Mouse (Mus musculus) embryonic facial prominence, embryonic 12.5 days (tissue): Measurements from ENCODE around the gene Wasf2. TPM values are rescaled to one million over a fixed set of nuclear protein-coding genes. Genes with fewer than 3 reads are reported as not detected.

ENCODE experiments used
- ATAC-seq: fragments of 200-750 bp; cut with Nextera tagmentation; 2 replicates; pipeline ENCODE4 v1.8.0; 2017; ENCODE audit not compliant: insufficient number of reproducible peaks, insufficient read depth, low FRiP score, low TSS enrichment
- H3K27ac ChIP-seq: fragments of 300-500 bp; sonication (generic); 2 replicates; pipeline ENCODE4 v1.5.1; 2016; ENCODE audit warnings: mild to moderate bottlenecking
- H3K27me3 ChIP-seq: fragments of 300-500 bp; sonication (generic); 2 replicates; pipeline ENCODE4 v1.6.1; 2016; ENCODE audit warnings: mild to moderate bottlenecking, moderate library complexity
- H3K36me3 ChIP-seq: fragments of 300-500 bp; sonication (generic); 2 replicates; pipeline ENCODE4 v1.6.1; 2016; ENCODE audit warnings: mild to moderate bottlenecking
- H3K4me1 ChIP-seq: fragments of 300-500 bp; sonication (generic); 2 replicates; pipeline ENCODE4 v1.6.1; 2016
- H3K4me2 ChIP-seq: fragments of 300-500 bp; sonication (generic); replicated peaks from 2 replicates; pipeline ENCODE4 v1.6.1; 2016; ENCODE audit warnings: mild to moderate bottlenecking, moderate library complexity
- H3K4me3 ChIP-seq: fragments of 300-500 bp; sonication (generic); 2 replicates; pipeline ENCODE4 v1.5.1; 2016; ENCODE audit warnings: mild to moderate bottlenecking
- H3K9ac ChIP-seq: fragments of 300-500 bp; sonication (generic); 2 replicates; pipeline ENCODE4 v1.6.1; 2016; ENCODE audit warnings: mild to moderate bottlenecking, moderate library complexity
- H3K9me3 ChIP-seq: fragments of 300-500 bp; sonication (generic); 2 replicates; pipeline ENCODE4 v1.6.1; 2016; ENCODE audit warnings: mild to moderate bottlenecking, moderate library complexity
- WGBS: fragments of 180-500 bp; shearing (Covaris S2); methylation state at CpG from one replicate; pipeline ENCODE4 v1.1.7; 2016; 5-methylcytosine and 5-hydroxymethylcytosine counted together
- polyA plus RNA-seq: library from polyadenylated mRNA; unstranded; fragments of >200 nt; fragmentation: Nextera tagmentation; extraction: Ambion mirVana; gene quantifications from 2 replicates; pipeline ENCODE4 v1.2.1, GENCODE M21; 2016

Wasf2 gene
- polyA plus RNA-seq, 1 experiment from 2014 or later: 88.4 TPM

- H3K4me3 ChIP-seq: no peak overlapping the region
- no peaks in the 10 kb centered on the region for H3K4me1 ChIP-seq
- peaks cover 3% of the 10 kb centered on the region; the same call in 1 of the 2 replicates for H3K36me3 ChIP-seq
- no peaks in the 10 kb centered on the region for H3K9me3 ChIP-seq
- 72% methylated on average over 6 of the region's 6 CpGs for WGBS
- no peak overlapping the region for H3K9ac ChIP-seq
- no peak overlapping the region for H3K27ac ChIP-seq
- no peak for ATAC-seq
- no peaks in the 10 kb centered on the region for H3K27me3 ChIP-seq
- no peak overlapping the region for H3K4me2 ChIP-seq
These were observed 31.9 kb downstream of the Wasf2 start for GRCm38 (mm10) chr4:133162196-133162595.

GRCm38 (mm10) chr4:133166773-133167172 is 36.5 kb downstream of the Wasf2 start:
- no peak overlapping the region for H3K27ac ChIP-seq
- H3K9ac ChIP-seq: no peak overlapping the region
- H3K4me1 ChIP-seq: peaks cover 3% of the 10 kb centered on the region; the same call in 1 of the 2 replicates
- H3K9me3 ChIP-seq: no peaks in the 10 kb centered on the region
- peaks cover 3% of the 10 kb centered on the region; the same call in 1 of the 2 replicates for H3K36me3 ChIP-seq
- no peak overlapping the region for H3K4me3 ChIP-seq
- WGBS: 92% methylated on average over 9 of the region's 9 CpGs
- H3K4me2 ChIP-seq: no peak overlapping the region
- H3K27me3 ChIP-seq: no peaks in the 10 kb centered on the region
- no peak for ATAC-seq

GRCm38 (mm10) chr4:133169237-133170055 is 39.1 kb downstream of the Wasf2 start:
- no peak for ATAC-seq
- Histone ChIP-seq H3K27me3 (no peaks in the 10 kb centered on the region), H3K9me3 (no peaks in the 10 kb centered on the region), H3K4me3 (no peak overlapping the region), H3K27ac (no peak overlapping the region), H3K9ac (no peak overlapping the region), H3K36me3 (0 out of 2 replicates have a peak, but pooled peaks cover under 1% of the 10 kb centered on the region), H3K4me2 (no peak overlapping the region), H3K4me1 (peaks cover 7% of the 10 kb centered on the region; the same call in 1 of the 2 replicates)
- WGBS: 86% methylated on average over 10 of the region's 10 CpGs

- Histone ChIP-seq H3K27ac (no peak overlapping the region), H3K4me3 (no peak overlapping the region), H3K4me1 (peaks cover 7% of the 10 kb centered on the region; the same call in 1 of the 2 replicates), H3K36me3 (no peaks in the 10 kb centered on the region), H3K27me3 (no peaks in the 10 kb centered on the region), H3K9ac (no peak overlapping the region), H3K4me2 (no peak overlapping the region), H3K9me3 (no peaks in the 10 kb centered on the region)
- 80% methylated on average over 3 of the region's 3 CpGs for WGBS
- no peak for ATAC-seq
These were observed 39.8 kb downstream of the Wasf2 start for GRCm38 (mm10) chr4:133170056-133170524.

- H3K4me2 ChIP-seq: no peak overlapping the region
- H3K36me3 ChIP-seq: no peaks in the 10 kb centered on the region
- ATAC-seq: no peak
- no peak overlapping the region for H3K9ac ChIP-seq
- no peaks in the 10 kb centered on the region for H3K27me3 ChIP-seq
- H3K4me3 ChIP-seq: no peak overlapping the region
- H3K27ac ChIP-seq: no peak overlapping the region
- no peaks in the 10 kb centered on the region for H3K9me3 ChIP-seq
- peaks cover 7% of the 10 kb centered on the region; the same call in 1 of the 2 replicates for H3K4me1 ChIP-seq
These were observed 40.3 kb downstream of the Wasf2 start for GRCm38 (mm10) chr4:133170616-133171015.

- Histone ChIP-seq H3K9me3 (no peaks in the 10 kb centered on the region), H3K4me1 (peaks cover 17% of the 10 kb centered on the region), H3K36me3 (peaks cover 12% of the 10 kb centered on the region; the same call in 1 of the 2 replicates), H3K27ac (no peak overlapping the region), H3K27me3 (no peaks in the 10 kb centered on the region), H3K4me2 (no peak overlapping the region), H3K9ac (no peak overlapping the region), H3K4me3 (no peak overlapping the region)
- ATAC-seq: no peak
- WGBS: 87% methylated on average over 4 of the region's 4 CpGs
These were observed 42.1 kb downstream of the Wasf2 start for GRCm38 (mm10) chr4:133172451-133172850.

- H3K9ac ChIP-seq: no peak overlapping the region
- H3K4me3 ChIP-seq: no peak overlapping the region
- H3K36me3 ChIP-seq: peaks cover 25% of the 10 kb centered on the region
- H3K9me3 ChIP-seq: no peaks in the 10 kb centered on the region
- H3K4me2 ChIP-seq: no peak overlapping the region
- H3K4me1 ChIP-seq: peaks cover 14% of the 10 kb centered on the region
- H3K27me3 ChIP-seq: no peaks in the 10 kb centered on the region
- WGBS: 63% methylated on average over 4 of the region's 4 CpGs
- no peak overlapping the region for H3K27ac ChIP-seq
- ATAC-seq: no peak
These were observed 44.1 kb downstream of the Wasf2 start for GRCm38 (mm10) chr4:133174361-133174760.

- peaks cover 30% of the 10 kb centered on the region for H3K36me3 ChIP-seq
- H3K9me3 ChIP-seq: no peaks in the 10 kb centered on the region
- H3K4me3 ChIP-seq: no peak overlapping the region
- H3K4me1 ChIP-seq: peaks cover 14% of the 10 kb centered on the region
- ATAC-seq: no peak
- no peak overlapping the region for H3K4me2 ChIP-seq
- H3K9ac ChIP-seq: no peak overlapping the region
- H3K27me3 ChIP-seq: no peaks in the 10 kb centered on the region
- H3K27ac ChIP-seq: no peak overlapping the region
- WGBS: 85% methylated on average over 7 of the region's 7 CpGs
These were observed 45.0 kb downstream of the Wasf2 start for GRCm38 (mm10) chr4:133175274-133175673.

- 57% methylated on average over 14 of the region's 14 CpGs for WGBS
- Histone ChIP-seq H3K4me3 (no peak overlapping the region), H3K27ac (0 out of 2 replicates have a peak overlapping the region, but pooled peaks have one; percentile 26), H3K27me3 (no peaks in the 10 kb centered on the region), H3K9me3 (no peaks in the 10 kb centered on the region), H3K4me1 (peaks cover 14% of the 10 kb centered on the region), H3K36me3 (peaks cover 30% of the 10 kb centered on the region), H3K4me2 (no peak overlapping the region), H3K9ac (no peak overlapping the region)
- no peak for ATAC-seq
These were observed 45.9 kb downstream of the Wasf2 start for GRCm38 (mm10) chr4:133175998-133176760.

- Histone ChIP-seq H3K27ac (peak overlapping the region; percentile 26; the same call in 1 of the 2 replicates), H3K27me3 (no peaks in the 10 kb centered on the region), H3K9ac (no peak overlapping the region), H3K4me1 (peaks cover 14% of the 10 kb centered on the region), H3K36me3 (peaks cover 30% of the 10 kb centered on the region), H3K4me2 (no peak overlapping the region), H3K4me3 (no peak overlapping the region), H3K9me3 (no peaks in the 10 kb centered on the region)
- 76% methylated on average over 18 of the region's 18 CpGs for WGBS
- ATAC-seq: no peak
These were observed 46.6 kb downstream of the Wasf2 start for GRCm38 (mm10) chr4:133176761-133177403.

GRCm38 (mm10) chr4:133178305-133178704 is 48.0 kb downstream of the Wasf2 start:
- no peak overlapping the region for H3K4me3 ChIP-seq
- no peak overlapping the region for H3K9ac ChIP-seq
- 90% methylated on average over 5 of the region's 5 CpGs for WGBS
- H3K9me3 ChIP-seq: no peaks in the 10 kb centered on the region
- no peaks in the 10 kb centered on the region for H3K27me3 ChIP-seq
- no peak for ATAC-seq
- no peak overlapping the region for H3K4me2 ChIP-seq
- no peak overlapping the region for H3K27ac ChIP-seq
- peaks cover 30% of the 10 kb centered on the region for H3K36me3 ChIP-seq
- H3K4me1 ChIP-seq: peaks cover 10% of the 10 kb centered on the region
